Mouse (Mus musculus) c-Kit-negative CD71-positive TER-119-positive erythroid progenitor cells, embryonic 14.5 days (primary cell): ENCODE results near the gene Dars.
A peak's percentile ranks its signal among the peaks of the same experiment; 100 is the strongest.

Experiments
- DNase-seq: peaks from one replicate; pipeline ENCODE4 v3.0.0-alpha.2; 2013; ENCODE audit warnings: low read depth, low spot score

Gene Dars

GRCm38 (mm10) chr1:128417533-128417888, 343 bp upstream of the Dars start:
- no peak for DNase-seq

- no peak for DNase-seq
Measured at GRCm38 (mm10) chr1:128411141-128411540, 6.0 kb downstream of the Dars start.

- no peak for DNase-seq
Measured at GRCm38 (mm10) chr1:128406846-128407245, 10.3 kb downstream of the Dars start.

- no peak for DNase-seq
Measured at GRCm38 (mm10) chr1:128405675-128406074, 11.5 kb downstream of the Dars start.

- DNase-seq, result no peak
Measured at GRCm38 (mm10) chr1:128405041-128405481, 12.1 kb downstream of the Dars start.

- no peak for DNase-seq
Measured at GRCm38 (mm10) chr1:128400926-128401325, 16.2 kb downstream of the Dars start.

- DNase-seq, result no peak
Measured at GRCm38 (mm10) chr1:128399941-128400915, 16.9 kb downstream of the Dars start.

- DNase-seq, result no peak
Measured at GRCm38 (mm10) chr1:128398738-128399445, 18.3 kb downstream of the Dars start.

GRCm38 (mm10) chr1:128394657-128395056, 22.5 kb downstream of the Dars start:
- DNase-seq, result no peak

- DNase-seq, result no peak
Measured at GRCm38 (mm10) chr1:128392382-128392781, 24.8 kb downstream of the Dars start.

GRCm38 (mm10) chr1:128386487-128386886, 30.7 kb downstream of the Dars start:
- no peak for DNase-seq

GRCm38 (mm10) chr1:128376841-128377240, 40.3 kb downstream of the Dars start:
- DNase-seq, result no peak

- no peak for DNase-seq
Measured at GRCm38 (mm10) chr1:128372143-128372860, 44.9 kb downstream of the Dars start.

GRCm38 (mm10) chr1:128368732-128369441, 48.3 kb downstream of the Dars start:
- peak; percentile 12 for DNase-seq

- peak; percentile 6 for DNase-seq
Measured at GRCm38 (mm10) chr1:128360601-128361000, 56.6 kb downstream of the Dars start.

- peak; percentile 90 for DNase-seq
Measured at GRCm38 (mm10) chr1:128359554-128360376, 57.4 kb downstream of the Dars start, which contains the start of gene Mcm6. TSS of gene Mcm6 (minus strand) at chr1:128359664.

- peak; percentile 12 for DNase-seq
Measured at GRCm38 (mm10) chr1:128358916-128359553, 58.1 kb downstream of the Dars start.

- DNase-seq, result peak; percentile 25
Measured at GRCm38 (mm10) chr1:128358276-128358675, 58.9 kb downstream of the Dars start.

GRCm38 (mm10) chr1:128357452-128357851, 59.7 kb downstream of the Dars start:
- DNase-seq, result peak; percentile 26

- no peak for DNase-seq
Measured at GRCm38 (mm10) chr1:128353092-128353491, 64.1 kb downstream of the Dars start.
